Mouse (Mus musculus) naive thymus-derived CD4-positive, alpha-beta T cell, adult 2 months (primary cell): ENCODE data around the gene Slc39a2.

Experiments used
- DNase-seq: peaks from one replicate; pipeline ENCODE4 v3.0.0-alpha.2; 2011; ENCODE audit warnings: low read depth

Slc39a2 gene

DNA sequence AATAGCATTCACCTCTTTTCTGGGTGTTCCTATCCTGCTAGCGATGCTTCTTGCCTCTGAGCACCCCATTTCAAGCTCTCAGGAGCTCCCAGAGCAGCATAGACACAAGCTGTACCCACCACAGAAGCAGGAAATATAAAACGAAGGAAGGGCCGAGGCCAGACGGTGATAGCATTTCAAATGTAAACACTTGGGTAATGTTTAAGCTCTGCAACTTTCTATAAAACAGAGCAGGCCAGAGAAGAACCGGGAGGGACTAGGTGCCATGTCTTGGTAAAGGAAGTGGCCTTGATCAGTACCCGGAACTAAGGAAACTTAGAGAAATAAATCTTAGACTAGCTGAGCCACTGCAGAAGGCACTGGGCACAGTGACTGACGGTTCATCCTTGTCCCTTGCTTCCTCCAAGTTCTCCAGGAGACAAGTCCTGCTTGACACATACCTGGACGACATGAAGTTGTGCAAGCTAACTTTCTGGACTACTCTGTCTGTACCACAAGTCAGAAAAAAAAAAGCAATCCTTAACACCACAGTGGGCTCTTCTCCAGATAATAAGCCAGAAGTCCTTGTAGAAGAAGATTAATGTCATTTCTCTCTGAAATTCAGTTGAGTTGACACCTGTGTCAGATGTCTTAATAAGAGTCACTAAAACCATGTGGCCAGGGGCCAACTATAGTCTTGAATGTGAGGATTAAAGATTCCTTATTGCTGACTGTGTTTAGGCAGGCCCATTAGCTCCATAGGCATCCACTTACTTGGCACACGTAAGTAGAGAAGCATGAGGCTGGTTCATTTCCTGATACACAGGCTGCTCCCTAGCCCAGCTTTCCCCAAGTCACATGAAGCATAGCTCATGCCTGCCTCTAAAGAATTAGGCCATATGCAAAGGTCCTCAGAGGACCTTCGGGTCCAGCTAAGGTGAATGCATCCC is 39.7 kb downstream of the Slc39a2 start:
- no peak for DNase-seq

- no peak for DNase-seq
Measured at GRCm38 (mm10) chr14:51939005-51939404, 46.3 kb downstream of the Slc39a2 start.

GRCm38 (mm10) chr14:51940944-51941560 is 48.4 kb downstream of the Slc39a2 start:
- no peak for DNase-seq

DNA sequence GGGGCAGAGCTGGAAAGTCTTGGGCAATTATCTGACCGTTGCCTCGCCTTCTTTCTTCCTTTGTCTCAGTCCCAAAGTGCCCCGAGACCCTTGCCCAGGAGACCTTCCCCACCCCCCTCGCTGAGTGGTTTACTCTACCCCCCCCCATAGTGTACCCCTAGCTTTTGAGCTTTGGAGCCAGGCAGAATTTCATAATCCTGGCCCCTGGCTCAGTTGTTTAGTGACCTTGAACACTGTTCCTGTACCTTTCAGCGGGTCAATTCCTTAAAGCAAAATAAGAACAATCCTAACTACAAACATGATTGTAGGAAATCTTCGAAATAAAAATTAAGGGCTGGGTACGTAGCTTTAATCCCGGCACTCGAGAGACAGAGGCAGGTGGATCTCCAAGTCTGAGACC is 48.9 kb downstream of the Slc39a2 start:
- DNase-seq, result no peak

GRCm38 (mm10) chr14:51942236-51942635 is 49.5 kb downstream of the Slc39a2 start:
- DNase-seq, result no peak

DNA sequence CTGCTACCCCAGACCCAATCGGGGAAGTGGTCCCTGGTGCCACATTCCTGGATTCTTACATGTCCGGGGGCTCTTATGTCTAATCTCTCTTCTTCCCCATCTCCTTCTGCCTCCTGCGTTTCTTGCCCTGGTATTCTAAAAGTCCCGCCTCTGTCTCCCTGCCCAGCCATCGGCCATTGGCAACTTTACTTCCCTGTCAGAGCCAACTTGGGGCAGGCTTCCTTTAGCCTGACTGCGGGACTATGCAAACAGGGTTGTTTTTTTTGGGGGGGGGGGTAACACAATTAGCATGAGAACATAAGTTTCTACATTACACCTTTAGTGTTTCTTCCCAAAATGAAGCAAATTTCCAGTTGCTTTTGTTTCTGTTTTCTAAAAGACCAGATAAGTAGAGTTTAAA is 50.6 kb downstream of the Slc39a2 start:
- DNase-seq, result no peak
